Mouse (Mus musculus) c-Kit-positive CD71-positive TER-119-negative erythroid progenitor cells, embryonic 14.5 days (primary cell): Measurements from ENCODE around the gene Vmn2r80.
"Not testable (repeated sequence)": the region's sequence is repeated elsewhere in the genome, so short reads cannot be mapped to it uniquely, and the experiment has no call there.

Source experiments
- DNase-seq: peaks from one replicate; pipeline ENCODE4 v3.0.0-alpha.2; 2013; ENCODE audit warnings: low read depth

Vmn2r80 gene

DNA sequence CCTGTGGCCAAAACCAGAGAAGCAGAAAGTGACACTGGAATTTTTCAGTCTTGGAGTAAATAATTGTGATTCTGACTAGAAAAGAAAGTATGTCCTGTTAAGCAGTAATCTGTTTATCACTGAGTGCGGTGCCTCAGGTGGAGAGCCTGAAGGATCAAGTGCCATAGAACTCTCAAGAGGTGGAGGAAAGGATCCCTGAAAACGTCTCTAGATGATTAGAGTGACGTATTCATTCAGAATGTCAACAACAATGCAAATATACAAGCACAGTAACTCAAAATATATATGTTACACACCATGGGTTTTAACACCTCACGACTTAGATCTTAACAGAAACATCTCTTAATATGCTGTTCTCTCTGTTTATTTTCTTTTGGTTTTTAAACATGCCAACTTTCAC is at the start of gene Vmn2r80:
TSS of gene Vmn2r80 (plus strand) at position 301 of the 400 bp plus-strand sequence.
- DNase-seq, result not testable (repeated sequence)

DNA sequence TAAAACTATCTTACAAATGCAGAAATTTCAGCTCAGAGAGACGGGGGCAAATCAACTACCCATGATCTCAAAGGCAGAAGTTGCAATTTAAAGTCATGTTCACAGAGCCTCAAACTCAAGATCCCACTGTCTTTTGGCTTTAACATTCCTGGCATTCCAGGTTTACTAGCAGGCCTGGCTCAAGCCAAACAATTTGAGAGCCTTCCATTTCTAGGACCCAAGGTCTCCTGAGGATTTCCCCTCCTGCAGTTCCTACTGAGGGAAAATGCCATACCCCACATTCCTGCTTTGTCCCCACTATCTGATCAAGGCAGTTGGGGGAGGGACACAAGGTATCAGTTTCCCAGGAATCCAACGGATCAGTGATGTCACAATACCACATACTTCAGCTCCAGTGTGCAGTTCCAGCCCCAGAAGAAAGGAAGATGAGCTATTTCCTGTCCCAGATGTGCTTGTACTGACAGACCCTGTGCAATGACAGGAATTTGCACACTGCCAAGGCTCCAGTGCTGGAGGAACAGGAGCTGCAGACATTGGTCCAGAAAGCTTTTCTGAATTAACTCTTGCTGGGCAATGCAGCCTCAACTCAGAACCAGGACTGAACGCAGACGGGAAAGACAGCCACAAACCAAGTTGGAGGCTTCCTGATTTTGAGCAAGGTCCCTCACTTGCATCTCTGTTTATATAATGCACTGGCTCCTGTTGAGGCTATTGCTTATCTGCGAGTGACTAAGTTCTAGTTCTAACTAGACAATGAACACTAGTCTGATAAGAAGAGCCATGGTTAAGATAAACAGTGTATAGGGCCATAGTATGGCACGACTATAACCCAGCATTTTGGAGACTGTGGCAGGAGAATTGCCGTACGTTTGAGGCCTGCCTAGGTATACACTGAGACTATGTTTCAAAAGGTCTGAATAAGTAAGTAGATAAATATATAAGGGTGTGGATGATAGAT is 42.0 kb upstream of the Vmn2r80 start:
- DNase-seq, result no peak

DNA sequence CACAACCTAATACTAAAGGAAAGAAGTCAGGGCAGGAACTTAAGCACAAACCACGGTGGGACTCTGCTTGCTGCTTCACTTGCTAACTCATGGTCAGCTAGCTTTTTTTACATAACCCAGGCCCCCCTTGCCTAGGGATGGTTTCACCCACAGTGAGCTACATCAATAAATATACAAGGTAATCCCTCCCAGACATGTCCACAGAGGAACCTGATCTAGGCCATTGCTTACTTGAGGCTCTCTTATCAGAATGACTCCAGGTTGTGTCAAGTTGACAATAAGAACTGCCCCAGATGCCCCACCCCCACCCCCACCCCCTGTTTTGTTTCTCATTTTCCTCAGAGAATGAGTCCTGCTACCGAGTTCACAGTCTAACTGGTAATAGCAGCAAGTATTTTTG is 41.0 kb upstream of the Vmn2r80 start:
- no peak for DNase-seq

- DNase-seq, result no peak
Observed at GRCm38 (mm10) chr10:79109156-79109555, 39.4 kb upstream of the Vmn2r80 start.

- DNase-seq, result no peak
Observed at GRCm38 (mm10) chr10:79110482-79110881, 38.1 kb upstream of the Vmn2r80 start.

DNA sequence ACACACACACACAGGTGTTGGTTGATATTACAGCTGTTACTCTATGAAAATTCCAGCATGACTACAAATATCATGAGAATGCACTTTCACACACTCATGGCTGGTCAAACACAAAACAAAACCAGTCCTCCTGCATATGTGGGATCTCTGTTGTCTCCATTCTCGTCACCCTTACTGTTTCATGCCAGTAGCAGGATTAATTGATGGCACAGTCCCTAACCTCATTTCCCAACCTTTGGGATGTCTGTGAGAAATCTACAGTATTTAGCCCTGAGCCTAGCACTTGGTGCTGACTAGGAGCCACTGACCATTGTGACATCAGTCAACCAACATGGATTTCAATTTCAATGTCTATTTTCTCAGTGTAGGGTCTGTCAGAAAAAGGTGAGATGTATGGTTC is 33.5 kb upstream of the Vmn2r80 start:
- no peak for DNase-seq

- peak; percentile 41 for DNase-seq
Observed at GRCm38 (mm10) chr10:79116125-79116849, 32.3 kb upstream of the Vmn2r80 start.

- DNase-seq, result no peak
Observed at GRCm38 (mm10) chr10:79151602-79152001, 3.0 kb downstream of the Vmn2r80 start.

- DNase-seq, result not testable (repeated sequence)
Observed at GRCm38 (mm10) chr10:79199973-79200372, 51.4 kb downstream of the Vmn2r80 start.

- DNase-seq, result no peak
Observed at GRCm38 (mm10) chr10:79220432-79220831, 71.9 kb downstream of the Vmn2r80 start.

- DNase-seq, result no peak
Observed at GRCm38 (mm10) chr10:79221606-79222005, 73.0 kb downstream of the Vmn2r80 start.

DNA sequence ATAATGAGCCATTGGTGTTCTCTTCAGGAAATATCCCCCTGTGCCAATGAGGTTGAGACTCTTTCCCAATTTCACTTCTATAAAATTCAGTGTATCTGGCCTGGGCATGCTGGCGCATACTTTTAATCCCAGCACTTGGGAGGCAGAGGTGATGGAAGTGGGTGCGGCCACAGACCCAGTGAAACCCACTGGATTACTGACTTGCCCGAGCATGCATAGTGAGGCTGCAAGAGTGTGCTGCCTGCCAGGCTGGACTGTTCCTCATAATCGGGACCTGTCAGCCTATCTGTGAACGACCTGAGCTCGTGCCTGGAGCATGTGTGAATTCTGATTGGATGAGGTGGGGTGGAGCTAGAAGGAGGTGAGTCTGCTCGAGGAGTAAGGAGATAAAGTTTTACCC is 73.6 kb downstream of the Vmn2r80 start:
- DNase-seq, result no peak
